Mouse (Mus musculus): ENCODE data around the gene Mex3a.

- no peak for TF ChIP-seq CTCF (IDR thresholded peaks at IDR 0.05; ENCODE audit: extremely low read depth, insufficient read depth, low read length)
- TF ChIP-seq POLR2A (IDR thresholded peaks at IDR 0.05; ENCODE audit: extremely low read depth, insufficient read depth, low read length): no peak
Observed at GRCm38 (mm10) chr3:88529204-88530000, 2.8 kb upstream of the Mex3a start.
